Mouse (Mus musculus) gastrocnemius, postnatal 4 days (tissue): Measurements from ENCODE around the gene Lats2. TPM values are rescaled to one million over a fixed set of nuclear protein-coding genes. Genes with fewer than 3 reads are reported as not detected.
"Not testable (repeated sequence)": the region's sequence is repeated elsewhere in the genome, so short reads cannot be mapped to it uniquely, and the experiment has no call there.

ENCODE experiments used
- DNase-seq, 2 experiments: peaks; one replicate each; pipeline ENCODE4 v3.0.0; 2021 to 2022; ENCODE audit warnings: low spot score in 2 of 2, mixed read lengths in 2 of 2
- microRNA-seq: library from miRNA; unstranded; fragments of <30 nt; microRNA quantifications from one replicate; pipeline ENCODE4 v1.2.0, GENCODE M21; 2021
- total RNA-seq, 2 experiments: library from RNA; stranded (reverse); gene quantifications; 2 replicates each; pipeline ENCODE4 v1.2.3; 2021

Gene Lats2
- total RNA-seq, 2 experiments from 2014 or later = 37.1 to 39.2 TPM

DNA sequence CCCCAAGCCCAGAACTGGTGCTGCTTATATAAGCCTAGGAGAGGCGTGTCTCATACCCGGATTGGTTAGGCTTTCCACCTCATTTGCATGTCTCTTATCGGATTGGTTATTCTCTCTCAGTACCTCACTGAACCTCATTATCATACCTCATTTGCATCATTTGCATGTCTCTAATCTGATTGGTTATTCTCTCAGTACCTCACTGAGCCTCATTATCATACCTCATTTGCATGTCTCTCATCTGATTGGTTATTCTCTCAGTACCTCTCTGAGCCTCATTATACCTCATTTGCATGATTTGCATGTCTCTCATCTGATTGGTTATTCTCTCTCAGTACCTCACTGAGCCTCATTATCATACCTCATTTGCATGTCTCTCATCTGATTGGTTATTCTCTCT, 101.7 kb downstream of the Lats2 start:
- not testable (repeated sequence) for DNase-seq

DNA sequence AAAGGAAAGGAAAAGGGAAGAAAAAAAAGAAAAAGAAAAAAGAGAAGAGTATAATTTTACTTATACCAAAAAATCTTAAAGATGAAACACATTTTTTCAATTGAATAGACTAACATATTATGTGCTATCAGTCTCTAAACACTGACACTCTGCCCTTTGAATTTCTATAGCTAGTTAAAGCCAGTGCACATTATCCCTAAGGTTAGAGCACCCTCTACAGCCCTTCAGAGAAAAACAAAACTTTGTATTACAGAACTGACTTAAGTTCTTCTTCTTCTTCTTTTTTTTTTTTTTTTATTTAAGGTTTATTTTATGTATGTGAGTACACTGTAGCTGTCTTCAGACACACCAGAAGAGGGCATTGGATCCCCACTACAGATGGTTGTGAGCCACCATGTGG, 108.7 kb downstream of the Lats2 start:
- DNase-seq = no peak

DNA sequence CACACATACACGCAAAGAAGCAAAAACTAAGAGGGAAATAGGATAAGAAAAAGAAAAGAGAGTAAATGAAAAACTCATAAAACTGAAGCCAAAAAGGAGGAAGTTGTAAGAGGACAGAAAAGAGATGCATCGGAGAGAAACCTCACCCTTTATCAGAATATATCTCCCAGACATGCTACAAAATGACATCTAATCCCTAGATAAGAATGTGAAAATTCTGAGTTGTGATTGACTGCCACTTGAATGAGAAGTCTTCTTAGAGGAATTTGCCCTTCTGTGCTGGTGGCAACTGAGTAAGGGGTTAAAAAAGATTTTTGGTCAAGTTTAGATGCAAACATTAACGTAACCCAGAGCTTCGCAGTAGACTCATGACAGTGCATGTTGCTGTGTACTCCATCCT, 112.0 kb downstream of the Lats2 start:
- DNase-seq = no peak

Small RNA genes within 50 kb of the gene (microRNA-seq; reads per million reads assigned to microRNA genes)
- gene Mir3077 = not detected

Other genes starting within 250 kb of the Lats2 start
- 10 to 100 TPM; 13.5 to 16.3 TPM for gene Il17d, start 233.6 kb downstream of the Lats2 start, total RNA-seq
- gene Eef1akmt1, start 186.8 kb downstream of the Lats2 start, total RNA-seq = 10 to 100 TPM; 25.7 to 28.1 TPM
- gene Xpo4, start 93.0 kb downstream of the Lats2 start, total RNA-seq = 10 to 100 TPM; 21.6 to 21.7 TPM
- gene Gm49361, start 12.3 kb downstream of the Lats2 start, total RNA-seq = 1 to 10 TPM in 1 of 2 experiments, not detected in 1; 1.9 TPM
- gene Sap18, start 39.8 kb upstream of the Lats2 start, total RNA-seq = 10 to 100 TPM; 55.1 to 58.3 TPM
- gene Ska3, start 67.8 kb upstream of the Lats2 start, total RNA-seq = 1 to 10 TPM; 4.8 to 4.9 TPM
- gene Mrpl57, start 67.8 kb upstream of the Lats2 start, total RNA-seq = 10 to 100 TPM; 68.5 to 73.3 TPM
- 10 to 100 TPM; 27.2 to 28.2 TPM for gene Zdhhc20, start 131.9 kb upstream of the Lats2 start, total RNA-seq
- 10 to 100 TPM; 73.4 to 80.4 TPM for gene Micu2, start 240.9 kb upstream of the Lats2 start, total RNA-seq